Comparison of ENCODE assay signal across 23 mouse cellular contexts in genomic region chr4:32479231-32479630, GRCm38 (mm10).
DNase-seq lines count a peak whose midpoint lies in the region; ATAC-seq and TF ChIP-seq lines count a peak whose summit lies in the region.
"Had no signal": no experiment of that assay in that cellular context is flagged by ENCODE, and none has a peak within 500 bp of the region (broad histone marks: within the 10 kb centered on the region; RNA-seq: fewer than 3 reads in every experiment).

No protein-coding gene starts in this region.

- TF ChIP-seq CTCF in midbrain, postnatal 0 days (IDR thresholded peaks at IDR 0.05): no peak

- 18% methylated on average over 3 of the region's 3 CpGs for WGBS in midbrain, embryonic 10.5 days
- 23% methylated on average over 3 of the region's 3 CpGs for WGBS in midbrain, postnatal 0 days
- WGBS in embryonic facial prominence, embryonic 10.5 days: 31% methylated on average over 3 of the region's 3 CpGs
- 1% methylated on average over 3 of the region's 3 CpGs for WGBS in midbrain, embryonic 14.5 days

- peak overlapping the region; percentile 21; the same call in 1 of the 2 replicates for H3K4me3 ChIP-seq in midbrain, embryonic 10.5 days
- no peak overlapping the region for H3K4me3 ChIP-seq in midbrain, postnatal 0 days (ENCODE audit: low read depth, low read length)
- no peak overlapping the region for H3K4me3 ChIP-seq in embryonic facial prominence, embryonic 10.5 days
- no peak overlapping the region for H3K4me3 ChIP-seq in midbrain, embryonic 14.5 days (replicated peaks; ENCODE audit: low read depth, low read length)
- H3K4me3 ChIP-seq: embryonic facial prominence, embryonic 12.5 days; erythroblast, embryonic 14.5 days; heart, embryonic 15.5 days; hindbrain, embryonic 15.5 days; kidney, embryonic 15.5 days; limb, embryonic 10.5 days; stomach, embryonic 15.5 days had no signal

- intact Hi-C loops in heart, postnatal 25 days (cut with DNase I): no loop called here

- peaks cover 10% of the 10 kb centered on the region for H3K9me3 ChIP-seq in midbrain, embryonic 10.5 days (replicated peaks)
- H3K9me3 ChIP-seq in midbrain, postnatal 0 days (ENCODE audit: low read length): no peaks in the 10 kb centered on the region
- H3K9me3 ChIP-seq in embryonic facial prominence, embryonic 10.5 days: no peaks in the 10 kb centered on the region
- H3K9me3 ChIP-seq in midbrain, embryonic 14.5 days (ENCODE audit: control insufficient read depth, low read length): no peaks in the 10 kb centered on the region
- H3K9me3 ChIP-seq: hindbrain, embryonic 15.5 days; limb, embryonic 10.5 days; stomach, embryonic 15.5 days had no signal

- no peak overlapping the region for H3K9ac ChIP-seq in midbrain, postnatal 0 days (replicated peaks; ENCODE audit: low read length, poor library complexity, severe bottlenecking)
- H3K9ac ChIP-seq in midbrain, embryonic 14.5 days (replicated peaks; ENCODE audit: low read length): no peak overlapping the region
- H3K9ac ChIP-seq: embryonic facial prominence, embryonic 12.5 days; heart, embryonic 15.5 days; hindbrain, embryonic 15.5 days; kidney, embryonic 15.5 days; liver, postnatal 0 days; stomach, embryonic 15.5 days had no signal

- no peaks in the 10 kb centered on the region for H3K27me3 ChIP-seq in midbrain, embryonic 10.5 days (ENCODE audit: low read depth, poor library complexity, severe bottlenecking)
- H3K27me3 ChIP-seq in midbrain, postnatal 0 days (ENCODE audit: insufficient read depth, low read length): no peaks in the 10 kb centered on the region
- H3K27me3 ChIP-seq in embryonic facial prominence, embryonic 10.5 days (replicated peaks; ENCODE audit: low read depth, poor library complexity, severe bottlenecking): no peaks in the 10 kb centered on the region
- H3K27me3 ChIP-seq in midbrain, embryonic 14.5 days (ENCODE audit: control insufficient read depth, insufficient read depth, low read length): no peaks in the 10 kb centered on the region
- H3K27me3 ChIP-seq: embryonic facial prominence, embryonic 12.5 days; heart, embryonic 15.5 days; hindbrain, embryonic 15.5 days; kidney, embryonic 15.5 days; Patski; stomach, embryonic 15.5 days had no signal

- peaks cover 76% of the 10 kb centered on the region for H3K4me1 ChIP-seq in midbrain, embryonic 10.5 days
- H3K4me1 ChIP-seq in midbrain, postnatal 0 days (ENCODE audit: insufficient read depth, low read length): peaks cover 20% of the 10 kb centered on the region
- peaks cover 60% of the 10 kb centered on the region for H3K4me1 ChIP-seq in embryonic facial prominence, embryonic 10.5 days
- peaks cover 62% of the 10 kb centered on the region for H3K4me1 ChIP-seq in midbrain, embryonic 14.5 days (ENCODE audit: control insufficient read depth, insufficient read depth, low read length)

- DNase-seq in embryo, embryonic 10 days (ENCODE audit: low spot score): peak; percentile 4
- no peak for DNase-seq in embryo, embryonic 11 days
- peak; percentile 27 for DNase-seq in midbrain, embryonic 10.5 days (ENCODE audit: low spot score)
- DNase-seq in midbrain, postnatal 0 days (ENCODE audit: low spot score): no peak
- DNase-seq in embryonic facial prominence, embryonic 10.5 days (ENCODE audit: low spot score): no peak
- peak; percentile 39 for DNase-seq in midbrain, embryonic 14.5 days
- no peak for DNase-seq in adrenal gland, adult (ENCODE audit: inconsistent age in 2 of 2, low spot score in 1 of 2)
- DNase-seq in heart, postnatal 25 days (ENCODE audit: low spot score): no peak
- DNase-seq: adrenal gland, postnatal 25 days; cerebellum, adult 11-12 months; gastrocnemius, postnatal 25 days; liver, postnatal 0 days; lung, postnatal 10 days; thymus, postnatal 14 days had no signal

- H3K4me2 ChIP-seq in midbrain, postnatal 0 days (ENCODE audit: low read depth, low read length, poor library complexity, severe bottlenecking): no peak overlapping the region
- H3K4me2 ChIP-seq in midbrain, embryonic 14.5 days (ENCODE audit: low read length): 0 out of 2 replicates have a peak overlapping the region, but pooled peaks have one; percentile 21
- H3K4me2 ChIP-seq: embryonic facial prominence, embryonic 12.5 days; heart, embryonic 15.5 days; hindbrain, embryonic 15.5 days; kidney, embryonic 15.5 days; stomach, embryonic 15.5 days had no signal

- H3K36me3 ChIP-seq in midbrain, embryonic 10.5 days: 0 out of 2 replicates have a peak, but pooled peaks cover 6% of the 10 kb centered on the region
- no peaks in the 10 kb centered on the region for H3K36me3 ChIP-seq in midbrain, postnatal 0 days (ENCODE audit: insufficient read depth, low read length)
- H3K36me3 ChIP-seq in embryonic facial prominence, embryonic 10.5 days (replicated peaks): no peaks in the 10 kb centered on the region
- no peaks in the 10 kb centered on the region for H3K36me3 ChIP-seq in midbrain, embryonic 14.5 days (ENCODE audit: control insufficient read depth, insufficient read depth, low read length)
- H3K36me3 ChIP-seq: embryonic facial prominence, embryonic 12.5 days; heart, embryonic 15.5 days; hindbrain, embryonic 15.5 days; kidney, embryonic 15.5 days; limb, embryonic 10.5 days; stomach, embryonic 15.5 days had no signal

- no peak for ATAC-seq in midbrain, postnatal 0 days (ENCODE audit: low FRiP score)
- no peak for ATAC-seq in midbrain, embryonic 14.5 days (ENCODE audit: low FRiP score, low TSS enrichment)
- ATAC-seq: intestine, postnatal 0 days; liver, postnatal 0 days; Patski had no signal

- peak overlapping the region; percentile 89 for H3K27ac ChIP-seq in midbrain, embryonic 10.5 days (replicated peaks)
- no peak overlapping the region; the same call in 1 of the 2 replicates for H3K27ac ChIP-seq in midbrain, postnatal 0 days (ENCODE audit: low read depth, low read length)
- H3K27ac ChIP-seq in embryonic facial prominence, embryonic 10.5 days (replicated peaks): peak overlapping the region; percentile 21; the same call in 1 of the 2 replicates
- peak overlapping the region; percentile 79 for H3K27ac ChIP-seq in midbrain, embryonic 14.5 days (replicated peaks; ENCODE audit: low read depth, low read length)
- H3K27ac ChIP-seq: heart, embryonic 15.5 days; kidney, embryonic 15.5 days; limb, embryonic 10.5 days; stomach, embryonic 15.5 days had no signal

Comparison
In these comparisons a context has a peak if more than half of its experiments do, and no peak if none do; other contexts are left out.
1. DNase-seq: peak in embryo, embryonic 10 days (single experiment), midbrain, embryonic 10.5 days (single experiment) and midbrain, embryonic 14.5 days (single experiment); none in embryo, embryonic 11 days (single experiment), midbrain, postnatal 0 days (single experiment), embryonic facial prominence, embryonic 10.5 days (single experiment), adrenal gland, adult (0 of 2) and heart, postnatal 25 days (single experiment).